Mouse (Mus musculus) olfactory bulb, adult 2 months (tissue): ENCODE results near the gene Fbxl16.

Experiments used
- CTCF ChIP-seq: fragments of 200-500 bp; IDR thresholded peaks from 2 replicates; pipeline ENCODE4 v1.5.1; 2012; ENCODE audit warnings: low read depth, mild to moderate bottlenecking, low read length, moderate library complexity; ENCODE audit not compliant: insufficient read depth
- POLR2A ChIP-seq: fragments of 200-500 bp; IDR thresholded peaks from 2 replicates; pipeline ENCODE4 v1.6.1; 2012; ENCODE audit warnings: mild to moderate bottlenecking, low read depth, low read length, moderate library complexity; ENCODE audit not compliant: insufficient read depth

- TF ChIP-seq CTCF (no peak), POLR2A (peak; percentile 86)
Measured at GRCm38 (mm10) chr17:25860832-25861703, 52.2 kb downstream of the Fbxl16 start, which contains the start of gene Wdr90.
